Mouse (Mus musculus): ENCODE data around the gene Pfn4.

DNA sequence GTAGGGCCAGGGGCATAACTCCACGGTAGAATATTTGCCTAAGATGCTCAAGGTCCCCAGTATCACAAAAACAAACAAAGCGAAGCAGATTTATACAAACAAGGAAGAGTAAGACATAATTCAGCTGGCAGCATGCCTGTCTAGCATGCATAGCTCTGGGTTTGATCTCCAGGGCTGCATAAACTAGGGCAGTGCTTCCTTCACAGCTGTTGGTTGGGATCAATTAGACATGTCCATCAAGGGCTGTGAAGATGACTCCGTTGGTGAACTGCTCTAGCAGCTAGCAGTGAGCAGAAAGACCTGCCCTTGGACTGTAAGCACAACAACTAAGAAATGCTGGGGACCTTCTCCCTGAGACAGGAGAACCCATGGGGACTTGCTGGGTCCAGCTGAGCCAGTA lies 42.9 kb downstream of the Pfn4 start:
- TF ChIP-seq CTCF (IDR thresholded peaks at IDR 0.05; ENCODE audit: low read depth) (no peak), EP300 (IDR thresholded peaks at IDR 0.05; ENCODE audit: low read depth) (no peak)

Data from heart, postnatal 0 days (tissue).